Mouse (Mus musculus): ENCODE measurements around the gene Kctd20.

Kctd20 gene

DNA sequence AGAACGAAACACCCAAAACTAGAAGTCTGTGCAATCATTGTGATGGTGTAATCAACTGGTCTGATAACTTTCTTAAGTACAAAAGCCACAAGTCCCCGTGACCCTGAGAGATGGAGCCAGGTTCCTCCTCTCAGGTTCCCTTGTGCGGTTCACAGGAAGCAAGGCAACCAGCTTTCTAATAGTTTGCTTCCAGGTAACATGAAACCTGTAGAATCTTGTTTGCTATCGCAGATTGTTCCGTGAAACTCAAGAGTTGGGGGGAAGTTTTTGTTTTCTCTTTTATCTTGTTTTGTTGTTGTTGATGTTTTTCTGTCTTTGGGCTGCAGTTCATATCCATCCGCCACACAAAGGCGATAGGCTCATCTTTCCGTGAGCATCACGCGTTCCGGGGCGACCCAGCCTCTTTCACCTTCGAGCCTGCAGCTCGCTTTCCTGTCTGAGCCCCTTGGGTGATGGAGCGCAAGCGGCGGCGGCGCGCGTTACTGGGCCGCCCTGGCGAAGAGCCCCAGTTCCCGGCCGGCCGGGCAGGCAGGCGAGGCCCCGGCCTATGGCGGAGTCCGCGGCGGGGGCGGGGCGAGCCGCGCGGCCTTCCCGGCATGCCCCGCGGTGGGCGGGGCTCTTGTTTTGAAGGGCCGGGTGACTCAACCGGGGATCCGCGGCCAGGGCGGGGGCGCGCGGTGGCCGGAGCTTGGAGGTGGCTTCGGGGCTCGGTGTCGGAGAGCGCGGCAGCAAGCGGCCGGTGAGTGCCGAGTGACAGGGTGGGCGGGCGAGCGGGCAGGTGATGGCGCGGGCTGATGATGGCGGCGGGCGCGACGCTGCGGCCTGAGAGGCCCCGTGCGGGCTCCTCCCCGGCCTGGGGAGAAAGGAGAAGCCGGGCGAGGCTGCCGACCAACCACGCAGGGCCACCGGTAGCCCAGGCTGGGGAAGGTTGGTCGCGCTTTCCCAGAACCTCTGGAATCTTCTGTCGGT lies at the start of gene Kctd20:
Kctd20 (plus strand) TSS at position 120 of the 969 bp plus-strand sequence.
- DNase-seq, result peak; percentile 93 to 95

DNA sequence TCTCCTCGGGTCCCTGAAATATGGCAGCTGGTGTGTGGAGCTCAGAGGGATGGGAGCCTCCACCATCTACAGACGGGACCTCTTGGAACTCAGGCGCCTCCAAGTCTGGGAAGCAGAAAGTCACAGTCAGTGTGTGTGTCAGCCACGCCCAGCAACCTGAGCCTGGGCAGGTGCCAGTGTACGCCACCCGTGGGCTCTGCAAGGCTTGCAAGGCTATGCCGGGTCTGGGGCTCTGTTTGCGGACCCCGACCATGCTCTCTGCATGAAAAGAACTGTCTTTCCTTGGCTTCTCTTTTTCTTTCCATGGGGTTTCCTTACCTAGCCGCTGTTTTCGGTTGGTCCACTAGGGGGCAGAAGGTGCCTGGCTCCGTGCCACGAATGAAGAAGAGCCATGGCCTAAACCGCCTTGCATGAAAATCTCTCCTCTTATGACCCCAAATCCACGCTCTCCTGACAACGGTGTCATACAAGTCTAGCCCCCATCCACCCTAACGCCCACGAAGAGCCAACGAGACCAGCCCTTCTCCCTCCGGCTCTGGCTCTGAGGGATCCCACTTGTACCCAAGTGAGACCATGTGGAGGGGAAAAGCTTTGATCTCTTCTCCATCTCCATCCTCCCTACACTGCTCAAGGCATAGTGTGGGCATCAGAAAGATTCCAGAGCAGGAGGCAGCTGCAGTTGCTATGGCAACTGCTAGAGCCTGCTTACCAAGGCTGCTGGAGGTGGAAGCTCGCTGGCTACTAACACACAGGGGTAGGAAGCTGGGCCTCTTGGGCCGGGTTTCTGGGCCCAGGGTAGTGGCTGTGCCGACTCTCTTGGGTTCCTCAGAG lies 47.0 kb upstream of the Kctd20 start:
- DNase-seq, result peak; percentile 47 to 65

DNA sequence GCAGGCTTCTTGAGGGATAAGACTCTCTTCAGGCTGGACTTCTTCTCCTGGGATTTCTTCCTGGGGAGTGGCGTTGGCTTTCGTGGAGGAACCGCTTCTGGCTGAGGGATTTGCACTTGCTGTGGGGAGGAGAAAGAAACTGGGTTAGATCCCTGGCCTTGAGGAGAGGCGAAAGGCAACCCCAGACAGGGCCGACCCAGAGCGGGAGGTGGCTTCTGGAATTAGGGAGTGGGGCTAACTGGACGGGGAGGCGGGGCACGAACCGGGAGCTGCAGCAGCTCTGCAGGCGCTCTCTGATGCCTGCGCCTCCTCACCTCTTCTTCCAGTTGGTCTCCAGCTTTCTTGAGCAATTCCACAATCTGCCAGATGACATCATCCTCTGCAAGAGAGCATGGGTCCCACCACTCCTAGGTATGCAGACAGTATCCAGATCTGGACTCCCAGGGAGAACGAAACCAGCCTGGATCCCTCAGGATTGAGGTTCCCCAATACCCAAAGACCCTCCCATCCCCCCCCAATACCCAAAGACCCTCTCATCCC lies 46.3 kb upstream of the Kctd20 start:
- no peak for DNase-seq

- no peak for DNase-seq
Observed at GRCm38 (mm10) chr17:28907959-28908358, 43.8 kb upstream of the Kctd20 start.

GRCm38 (mm10) chr17:28909252-28909941 lies 42.4 kb upstream of the Kctd20 start:
- peak; percentile 71 to 72 for DNase-seq

DNA sequence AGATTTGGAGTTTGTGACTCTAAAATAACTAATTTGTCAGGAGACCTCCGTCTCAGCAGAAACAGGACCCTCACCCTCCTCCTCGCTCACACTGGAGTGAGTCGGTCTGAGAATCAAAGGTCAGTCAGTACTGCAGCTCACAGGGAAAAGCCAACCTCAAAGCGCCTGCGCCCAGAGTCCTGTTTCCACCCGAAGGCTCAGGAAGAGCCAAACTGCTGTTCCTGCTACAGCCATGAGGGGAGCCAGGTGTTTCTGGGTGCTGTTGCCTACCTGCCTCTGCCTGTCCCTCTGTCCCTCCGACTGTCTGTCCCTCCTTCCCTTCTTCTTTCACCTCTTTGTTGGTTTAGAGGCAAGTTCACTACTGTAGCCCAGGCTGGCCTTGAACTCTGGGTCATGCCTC lies 41.6 kb upstream of the Kctd20 start:
- DNase-seq, result no peak

GRCm38 (mm10) chr17:28913200-28913599 lies 38.5 kb upstream of the Kctd20 start:
- no peak for DNase-seq

DNA sequence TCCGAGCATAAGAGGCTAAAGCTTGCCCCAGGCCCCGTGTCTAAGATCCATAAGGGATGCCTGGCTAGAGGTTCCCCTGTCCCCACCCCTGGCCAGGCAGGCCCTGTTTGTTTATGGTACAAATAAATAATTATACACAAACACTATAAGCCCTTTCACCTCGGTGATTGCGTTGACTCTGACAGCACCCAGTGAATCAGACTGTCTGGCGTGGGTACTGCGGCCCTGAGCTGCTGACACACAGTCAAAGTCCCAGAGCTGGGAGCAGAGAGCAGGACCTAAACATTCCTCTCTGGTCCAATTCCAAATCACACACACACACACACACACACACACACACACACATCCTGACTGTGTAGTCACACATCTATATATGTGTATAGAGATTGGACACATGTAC lies 37.8 kb upstream of the Kctd20 start:
- no peak for DNase-seq

GRCm38 (mm10) chr17:28915060-28915628 lies 36.6 kb upstream of the Kctd20 start, which contains the start of gene 4930539E08Rik:
TSS of gene 4930539E08Rik (minus strand) at chr17:28915324.
- no peak for DNase-seq

DNA sequence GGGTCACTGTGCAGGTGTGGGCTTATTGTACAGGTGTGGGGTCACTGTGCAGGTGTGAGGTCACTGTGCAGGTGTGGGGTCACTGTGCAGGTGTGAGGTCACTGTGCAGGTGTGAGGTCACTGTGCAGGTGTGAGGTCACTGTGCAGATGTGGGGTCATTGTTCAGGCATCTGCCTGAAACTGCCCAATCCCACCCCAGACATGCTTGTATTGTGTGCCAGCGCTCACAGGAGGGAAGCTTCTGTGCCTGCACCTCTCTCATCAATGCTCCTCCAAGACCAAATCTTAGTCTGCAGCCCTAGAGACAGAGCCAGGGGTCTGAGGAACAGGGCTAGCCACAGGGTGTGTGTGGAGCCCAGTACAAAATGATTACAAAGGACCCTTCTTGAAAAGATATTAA lies 35.2 kb upstream of the Kctd20 start:
- no peak for DNase-seq

DNA sequence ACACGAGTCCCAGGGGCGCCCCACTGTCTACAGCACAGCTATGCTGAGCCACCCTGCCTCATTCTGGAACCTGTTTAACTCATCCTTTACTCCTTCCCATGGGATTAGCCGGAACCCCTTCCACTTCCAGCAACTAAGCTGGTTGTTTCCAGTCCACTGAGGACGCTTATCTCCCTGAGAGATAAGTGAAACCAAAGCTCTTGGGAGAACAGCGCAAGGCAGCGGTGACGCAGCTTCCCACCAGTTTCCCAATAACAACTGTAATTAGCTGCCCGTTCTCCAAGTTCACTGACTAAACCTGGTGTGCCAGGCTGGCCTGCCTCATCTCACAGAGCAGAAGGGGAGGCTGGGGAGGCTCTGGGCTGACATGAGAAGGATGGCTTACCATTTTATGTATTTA lies 30.7 kb upstream of the Kctd20 start:
- DNase-seq, result no peak

- DNase-seq, result no peak
Observed at GRCm38 (mm10) chr17:28922096-28922495, 29.7 kb upstream of the Kctd20 start.

GRCm38 (mm10) chr17:28924957-28925595 lies 26.7 kb upstream of the Kctd20 start:
- no peak for DNase-seq

- peak; percentile 74 to 78 for DNase-seq
Observed at GRCm38 (mm10) chr17:28926380-28926779, 25.4 kb upstream of the Kctd20 start.

DNA sequence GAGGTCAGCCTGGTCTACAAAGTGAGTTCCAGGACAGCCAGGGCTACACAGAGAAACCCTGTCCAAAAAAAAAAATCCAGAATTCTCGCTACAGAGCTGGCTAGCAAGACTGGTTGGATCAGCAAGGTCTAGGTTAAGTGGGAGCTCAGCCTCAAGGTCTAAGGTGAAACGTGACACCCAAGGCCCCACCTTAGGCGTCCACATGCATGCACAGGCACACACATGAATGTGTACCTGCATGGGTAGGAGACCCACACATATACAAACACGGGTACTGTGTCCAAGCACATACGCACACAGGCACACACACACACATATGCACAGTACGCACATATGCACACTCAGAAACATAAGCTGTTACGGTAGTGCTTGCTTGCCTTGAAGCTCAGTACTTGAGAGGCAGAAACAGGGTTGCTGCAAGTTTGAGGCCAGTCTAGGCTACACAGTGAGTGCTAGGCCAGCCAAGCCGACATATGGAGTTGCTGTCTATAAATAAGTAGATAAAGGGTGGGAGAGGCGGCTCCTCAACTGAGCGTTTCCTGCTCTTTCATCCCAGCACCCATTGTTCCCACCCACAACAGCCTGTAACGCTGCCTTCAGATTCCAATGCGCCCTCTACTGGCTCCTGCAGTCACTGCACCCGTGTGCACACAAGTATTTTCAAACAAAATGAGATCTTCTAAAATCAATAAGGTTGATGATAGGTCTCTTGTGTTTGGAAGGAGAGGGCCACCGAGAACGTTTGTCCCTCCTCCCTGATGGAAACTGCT lies 24.7 kb upstream of the Kctd20 start:
- peak; percentile 58 for DNase-seq

- no peak for DNase-seq
Observed at GRCm38 (mm10) chr17:28928004-28928403, 23.7 kb upstream of the Kctd20 start.

DNA sequence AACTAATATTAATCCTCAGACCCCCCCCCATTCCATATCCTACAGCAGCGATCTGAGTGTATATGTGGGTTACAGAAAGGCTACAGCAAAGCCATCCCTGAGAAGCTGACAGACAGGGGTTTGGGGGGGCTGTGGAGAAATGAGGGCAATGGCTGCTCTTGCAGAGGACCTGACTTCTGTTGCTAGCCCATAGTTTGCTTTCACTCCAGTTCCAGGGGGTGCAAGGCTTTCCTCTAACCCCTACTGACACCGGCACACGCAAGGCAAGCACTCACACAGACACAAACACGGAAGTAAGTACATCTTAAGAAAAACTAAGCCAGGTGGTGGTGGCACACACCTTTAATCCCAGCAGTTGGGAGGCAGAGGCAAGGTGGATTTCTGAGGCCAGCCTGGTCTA lies 22.4 kb upstream of the Kctd20 start:
- DNase-seq, result no peak

- DNase-seq, result no peak
Observed at GRCm38 (mm10) chr17:28930392-28931074, 21.2 kb upstream of the Kctd20 start.

- no peak for DNase-seq
Observed at GRCm38 (mm10) chr17:28931436-28932211, 20.1 kb upstream of the Kctd20 start.
